In genomic region chr5:8797987-8798751, GRCm38 (mm10) we compare ENCODE assay signal across 7 mouse cellular contexts. TPM values are rescaled to one million over a fixed set of nuclear protein-coding genes. Genes with fewer than 3 reads are reported as not detected.
A peak's percentile ranks its signal among the peaks of the same experiment; 100 is the strongest.
DNase-seq lines count a peak whose midpoint lies in the region; ATAC-seq lines count a peak whose summit lies in the region.

Gene Abcb1b (plus strand): TSS chr5:8798147.

- peak within 1 kb of the TSS; percentile 69 for H3K27ac ChIP-seq in embryonic facial prominence, embryonic 10.5 days (replicated peaks)
- no peak within 1 kb of the TSS for H3K27ac ChIP-seq in intestine, embryonic 16.5 days (ENCODE audit: low read length)

- peaks cover 9% of the 10 kb centered on the region for H3K27me3 ChIP-seq in embryonic facial prominence, embryonic 10.5 days (replicated peaks; ENCODE audit: low read depth, poor library complexity, severe bottlenecking)
- no peaks in the 10 kb centered on the region for H3K27me3 ChIP-seq in intestine, embryonic 16.5 days (replicated peaks; ENCODE audit: control insufficient read depth, insufficient read depth, low read length)

- peak; percentile 89 for ATAC-seq in intestine, embryonic 16.5 days

- no peaks in the 10 kb centered on the region for H3K36me3 ChIP-seq in embryonic facial prominence, embryonic 10.5 days (replicated peaks)
- H3K36me3 ChIP-seq in intestine, embryonic 16.5 days (ENCODE audit: control insufficient read depth, insufficient read depth, low read length): no peaks in the 10 kb centered on the region

- peak within 1 kb of the TSS; percentile 71 for H3K4me3 ChIP-seq in embryonic facial prominence, embryonic 10.5 days
- H3K4me3 ChIP-seq in intestine, embryonic 16.5 days (ENCODE audit: low read length): peak within 1 kb of the TSS; percentile 63

- intact Hi-C loops in left cerebral cortex, postnatal 36 days (cut with DNase I): no loop called here

- no peaks in the 10 kb centered on the region for H3K9me3 ChIP-seq in embryonic facial prominence, embryonic 10.5 days
- no peaks in the 10 kb centered on the region for H3K9me3 ChIP-seq in intestine, embryonic 16.5 days (ENCODE audit: control insufficient read depth, low read length)

- peak; percentile 88 for DNase-seq in adrenal gland, postnatal 14 days
- peak; percentile 66 for DNase-seq in embryonic facial prominence, embryonic 10.5 days (ENCODE audit: low spot score)
- peak; percentile 9 for DNase-seq in gonadal fat pad, adult 2 months (ENCODE audit: low read depth)
- peak; percentile 40 to 46 for DNase-seq in left cerebral cortex, postnatal 36 days (ENCODE audit: low spot score in 2 of 2)
- DNase-seq in mesoderm, embryonic 11.5 days (ENCODE audit: low read depth, low spot score): peak; percentile 43
- peak; percentile 43 for DNase-seq in right cerebral cortex, postnatal 25 days

- peak within 1 kb of the TSS; percentile 66 for H3K9ac ChIP-seq in intestine, embryonic 16.5 days (ENCODE audit: low read depth, low read length)

- H3K4me2 ChIP-seq in intestine, embryonic 16.5 days (ENCODE audit: low read depth, low read length): peak within 1 kb of the TSS; percentile 98

- WGBS in embryonic facial prominence, embryonic 10.5 days: under 1% methylated on average over 48 of the region's 48 CpGs
- WGBS in intestine, embryonic 16.5 days: under 1% methylated on average over 48 of the region's 48 CpGs

- no peaks in the 10 kb centered on the region for H3K4me1 ChIP-seq in embryonic facial prominence, embryonic 10.5 days
- H3K4me1 ChIP-seq in intestine, embryonic 16.5 days (ENCODE audit: control insufficient read depth, insufficient read depth, low read length): peaks cover 5% of the 10 kb centered on the region; the same call in 1 of the 2 replicates

RNA-seq across cellular contexts. Expression of gene Abcb1b, which starts in this region (rescaled TPM):
- total RNA-seq in adrenal gland, postnatal 14 days (2021): 417 and 547 TPM in 2 replicates
- 0.95 and 1.2 TPM in 2 replicates for polyA plus RNA-seq in embryonic facial prominence, embryonic 10.5 days (2016; fragmentation: Nextera tagmentation; extraction: Ambion mirVana)
- polyA plus RNA-seq in gonadal fat pad, adult 2 months (2012; rRNA removed): 2.6 and 4.4 TPM in 2 replicates
- 1.2 and 1.9 TPM in 2 replicates for polyA plus RNA-seq in intestine, embryonic 16.5 days (2015; fragmentation: Nextera tagmentation; extraction: Ambion mirVana)
- total RNA-seq in left cerebral cortex, postnatal 36 days (2021): 1 to 10 TPM; 3.3 TPM

Comparison
In these comparisons a context has a peak if more than half of its experiments do, and no peak if none do; other contexts are left out.
1. RNA of gene Abcb1b (total RNA-seq): 417 to 547 TPM in adrenal gland, postnatal 14 days; 3.3 TPM in left cerebral cortex, postnatal 36 days; every median in the first group is over 10 times any median in the second.
2. DNase-seq: peak in every context shown above with its lines; median percentile 88 in adrenal gland, postnatal 14 days; 66 in embryonic facial prominence, embryonic 10.5 days; 43 in left cerebral cortex, postnatal 36 days; 43 in mesoderm, embryonic 11.5 days; 43 in right cerebral cortex, postnatal 25 days; 9 in gonadal fat pad, adult 2 months.